ENCODE assay signal across 10 mouse cellular contexts in genomic region chr8:105545249-105545648, GRCm38 (mm10). TPM values are rescaled to one million over a fixed set of nuclear protein-coding genes. Genes with fewer than 3 reads are reported as not detected.
DNase-seq lines count a peak whose midpoint lies in the region; ATAC-seq and TF ChIP-seq lines count a peak whose summit lies in the region.
"Had no signal": no experiment of that assay in that cellular context is flagged by ENCODE, and none has a peak within 500 bp of the region (broad histone marks: within the 10 kb centered on the region; RNA-seq: fewer than 3 reads in every experiment).

No protein-coding gene starts in this region.

- no peak overlapping the region for H3K4me3 ChIP-seq in embryonic facial prominence, embryonic 13.5 days
- no peak overlapping the region for H3K4me3 ChIP-seq in embryonic facial prominence, embryonic 10.5 days
- no peak overlapping the region for H3K4me3 ChIP-seq in kidney, postnatal 0 days (replicated peaks; ENCODE audit: low read depth, low read length)
- H3K4me3 ChIP-seq: midbrain, embryonic 15.5 days had no signal

- H3K36me3 ChIP-seq in embryonic facial prominence, embryonic 13.5 days, result peaks cover 8% of the 10 kb centered on the region; the same call in 1 of the 2 replicates
- peaks cover 10% of the 10 kb centered on the region; the same call in 1 of the 2 replicates for H3K36me3 ChIP-seq in embryonic facial prominence, embryonic 10.5 days (replicated peaks)
- H3K36me3 ChIP-seq in kidney, postnatal 0 days (ENCODE audit: insufficient read depth, low read length), result no peaks in the 10 kb centered on the region

- H3K4me2 ChIP-seq in embryonic facial prominence, embryonic 13.5 days, result no peak overlapping the region
- H3K4me2 ChIP-seq in kidney, postnatal 0 days (ENCODE audit: low read length), result no peak overlapping the region
- H3K4me2 ChIP-seq: midbrain, embryonic 15.5 days had no signal

- no peak for ATAC-seq in embryonic facial prominence, embryonic 13.5 days (ENCODE audit: insufficient number of reproducible peaks, insufficient read depth, low FRiP score, low TSS enrichment, low read depth)
- ATAC-seq in kidney, postnatal 0 days (replicated peaks; ENCODE audit: low FRiP score, low read depth), result no peak

- no peaks in the 10 kb centered on the region for H3K9me3 ChIP-seq in embryonic facial prominence, embryonic 13.5 days
- H3K9me3 ChIP-seq in embryonic facial prominence, embryonic 10.5 days, result no peaks in the 10 kb centered on the region
- no peaks in the 10 kb centered on the region for H3K9me3 ChIP-seq in kidney, postnatal 0 days (replicated peaks; ENCODE audit: low read length)
- H3K9me3 ChIP-seq: midbrain, embryonic 15.5 days had no signal

- no peak for DNase-seq in embryonic facial prominence, embryonic 10.5 days (ENCODE audit: low spot score)
- no peak for DNase-seq in kidney, postnatal 0 days (ENCODE audit: low spot score)
- no peak for DNase-seq in kidney, adult 8-10 months
- peak; percentile 45 for DNase-seq in Muller cell, postnatal 12 days (ENCODE audit: inconsistent ontology term)
- DNase-seq in left cerebral cortex, postnatal 14 days (ENCODE audit: low spot score in 2 of 2), result peak; percentile 40 to 63
- DNase-seq in MN1 (ENCODE audit: low spot score), result no peak
- no peak for DNase-seq in thymus, adult 18-20 months

- peaks cover 24% of the 10 kb centered on the region for H3K4me1 ChIP-seq in embryonic facial prominence, embryonic 13.5 days
- H3K4me1 ChIP-seq in embryonic facial prominence, embryonic 10.5 days, result peaks cover 32% of the 10 kb centered on the region
- H3K4me1 ChIP-seq in kidney, postnatal 0 days (replicated peaks; ENCODE audit: insufficient read depth, low read length), result peaks cover 22% of the 10 kb centered on the region

- WGBS in embryonic facial prominence, embryonic 13.5 days, result 79% methylated on average over 3 of the region's 3 CpGs
- WGBS in embryonic facial prominence, embryonic 10.5 days, result 91% methylated on average over 3 of the region's 3 CpGs
- WGBS in kidney, postnatal 0 days, result 64% methylated on average over 3 of the region's 3 CpGs

- H3K27ac ChIP-seq in embryonic facial prominence, embryonic 13.5 days, result peak overlapping the region; percentile 60
- H3K27ac ChIP-seq in embryonic facial prominence, embryonic 10.5 days (replicated peaks), result no peak overlapping the region
- H3K27ac ChIP-seq in kidney, postnatal 0 days, result peak overlapping the region; percentile 70

- TF ChIP-seq CTCF in kidney, postnatal 0 days (IDR thresholded peaks at IDR 0.05; ENCODE audit: low read depth), result no peak

- H3K9ac ChIP-seq in embryonic facial prominence, embryonic 13.5 days, result peak overlapping the region; percentile 8; the same call in 1 of the 2 replicates
- H3K9ac ChIP-seq in kidney, postnatal 0 days (ENCODE audit: low read depth, low read length), result no peak overlapping the region
- H3K9ac ChIP-seq: midbrain, embryonic 15.5 days had no signal

- H3K27me3 ChIP-seq in embryonic facial prominence, embryonic 13.5 days, result no peaks in the 10 kb centered on the region
- H3K27me3 ChIP-seq in embryonic facial prominence, embryonic 10.5 days (replicated peaks; ENCODE audit: low read depth, poor library complexity, severe bottlenecking), result no peaks in the 10 kb centered on the region
- no peaks in the 10 kb centered on the region for H3K27me3 ChIP-seq in kidney, postnatal 0 days (ENCODE audit: insufficient read depth, low read length)
- H3K27me3 ChIP-seq: midbrain, embryonic 15.5 days had no signal

- intact Hi-C loops in left cerebral cortex, postnatal 14 days (cut with DNase I), result no loop called here

RNA-seq across cellular contexts. Expression of gene Atp6v0d1, which starts 20.6 kb away (rescaled TPM):
- 78.4 and 80.4 TPM in 2 replicates for polyA plus RNA-seq in embryonic facial prominence, embryonic 13.5 days (2015; fragmentation: Nextera tagmentation; extraction: Ambion mirVana)
- polyA plus RNA-seq in embryonic facial prominence, embryonic 10.5 days (2016; fragmentation: Nextera tagmentation; extraction: Ambion mirVana), result 64.7 and 64.9 TPM in 2 replicates
- 112 and 122 TPM in 2 replicates for polyA plus RNA-seq in kidney, postnatal 0 days (2015; fragmentation: Nextera tagmentation; extraction: Ambion mirVana)
- 100 to 1,000 TPM; 347 to 370 TPM for total RNA-seq in left cerebral cortex, postnatal 14 days (2021)

RNA-seq across cellular contexts. Expression of gene Hsd11b2, which starts 26.7 kb away (rescaled TPM):
- 0.87 and 1.1 TPM in 2 replicates for polyA plus RNA-seq in embryonic facial prominence, embryonic 13.5 days (2015; fragmentation: Nextera tagmentation; extraction: Ambion mirVana)
- polyA plus RNA-seq in embryonic facial prominence, embryonic 10.5 days (2016; fragmentation: Nextera tagmentation; extraction: Ambion mirVana), result 18.8 and 22.2 TPM in 2 replicates
- 42.4 and 44.8 TPM in 2 replicates for polyA plus RNA-seq in kidney, postnatal 0 days (2015; fragmentation: Nextera tagmentation; extraction: Ambion mirVana)
- total RNA-seq in left cerebral cortex, postnatal 14 days (2021), result not detected
- total RNA-seq: left cerebral cortex, postnatal 10 days had no signal

RNA-seq across cellular contexts. Expression of gene Zdhhc1, which starts 48.5 kb away (rescaled TPM):
- 52.2 and 53.3 TPM in 2 replicates for polyA plus RNA-seq in embryonic facial prominence, embryonic 13.5 days (2015; fragmentation: Nextera tagmentation; extraction: Ambion mirVana)
- 19.2 and 20.5 TPM in 2 replicates for polyA plus RNA-seq in embryonic facial prominence, embryonic 10.5 days (2016; fragmentation: Nextera tagmentation; extraction: Ambion mirVana)
- 28.0 and 30.5 TPM in 2 replicates for polyA plus RNA-seq in kidney, postnatal 0 days (2015; fragmentation: Nextera tagmentation; extraction: Ambion mirVana)
- total RNA-seq in left cerebral cortex, postnatal 14 days (2021), result 10 to 100 TPM; 26.8 to 27.5 TPM

RNA-seq across cellular contexts. Expression of gene Ripor1, which starts 59.8 kb away (rescaled TPM):
- polyA plus RNA-seq in embryonic facial prominence, embryonic 13.5 days (2015; fragmentation: Nextera tagmentation; extraction: Ambion mirVana), result 18.6 and 18.7 TPM in 2 replicates
- polyA plus RNA-seq in embryonic facial prominence, embryonic 10.5 days (2016; fragmentation: Nextera tagmentation; extraction: Ambion mirVana), result 13.5 and 15.9 TPM in 2 replicates
- 40.9 and 44.4 TPM in 2 replicates for polyA plus RNA-seq in kidney, postnatal 0 days (2015; fragmentation: Nextera tagmentation; extraction: Ambion mirVana)
- total RNA-seq in left cerebral cortex, postnatal 14 days (2021), result 10 to 100 TPM; 81.0 to 81.3 TPM

Comparison
In these comparisons a context has a peak if more than half of its experiments do, and no peak if none do; other contexts are left out.
1. DNase-seq: peak in Muller cell, postnatal 12 days (single experiment) and left cerebral cortex, postnatal 14 days (2 of 2); none in embryonic facial prominence, embryonic 10.5 days (single experiment), kidney, postnatal 0 days (single experiment), kidney, adult 8-10 months (0 of 2), MN1 (single experiment) and thymus, adult 18-20 months (0 of 2).